Mouse (Mus musculus) heart, embryonic 10.5 days (tissue): ENCODE results near the gene Atp6v0c. TPM values are rescaled to one million over a fixed set of nuclear protein-coding genes. Genes with fewer than 3 reads are reported as not detected.

Experiments
- DNase-seq: peaks from one replicate; pipeline ENCODE4 v3.0.0-alpha.2; 2017; ENCODE audit warnings: low spot score
- H3K27ac ChIP-seq: fragments of 300-500 bp; sonication (generic); 2 replicates; pipeline ENCODE4 v1.5.1; 2016; ENCODE audit warnings: mild to moderate bottlenecking
- H3K27me3 ChIP-seq: fragments of 300-500 bp; sonication (generic); 2 replicates; pipeline ENCODE4 v1.6.1; 2016; ENCODE audit warnings: mild to moderate bottlenecking; ENCODE audit not compliant: poor library complexity, insufficient read depth, severe bottlenecking
- H3K36me3 ChIP-seq: fragments of 300-500 bp; sonication (generic); 2 replicates; pipeline ENCODE4 v1.6.1; 2016; ENCODE audit warnings: mild to moderate bottlenecking, moderate library complexity
- H3K4me1 ChIP-seq: fragments of 300-500 bp; sonication (generic); 2 replicates; pipeline ENCODE4 v1.6.1; 2016; ENCODE audit warnings: mild to moderate bottlenecking
- H3K4me3 ChIP-seq: fragments of 300-500 bp; sonication (generic); 2 replicates; pipeline ENCODE4 v1.5.1; 2016; ENCODE audit warnings: mild to moderate bottlenecking, moderate library complexity
- H3K9me3 ChIP-seq: fragments of 300-500 bp; sonication (generic); 2 replicates; pipeline ENCODE4 v1.6.1; 2016; ENCODE audit warnings: mild to moderate bottlenecking, moderate library complexity
- WGBS: fragments of 180-500 bp; shearing (Covaris S2); methylation state at CpG from one replicate; pipeline ENCODE4 v1.1.7; 2016; 5-methylcytosine and 5-hydroxymethylcytosine counted together
- polyA plus RNA-seq: library from polyadenylated mRNA; unstranded; fragments of >200 nt; fragmentation: Nextera tagmentation; extraction: Ambion mirVana; gene quantifications from 2 replicates; pipeline ENCODE4 v1.2.1, GENCODE M21; 2016

Atp6v0c gene
- polyA plus RNA-seq, 1 experiment from 2014 or later: 538 TPM

- Histone ChIP-seq H3K27ac (peak within 1 kb of the TSS; percentile 93), H3K4me3 (peak within 1 kb of the TSS; percentile 82), H3K27me3 (no peaks in the 10 kb centered on the region), H3K9me3 (no peaks in the 10 kb centered on the region), H3K36me3 (peaks cover 32% of the 10 kb centered on the region), H3K4me1 (peaks cover 35% of the 10 kb centered on the region)
- DNase-seq: peak; percentile 98
- WGBS: under 1% methylated on average over 47 of the region's 47 CpGs
These were observed 6.1 kb downstream of the Atp6v0c start, which contains the start of gene Amdhd2 for GRCm38 (mm10) chr17:24163176-24163962. Gene Amdhd2 (minus strand): TSS chr17:24163766.

GRCm38 (mm10) chr17:24162584-24163175, 6.8 kb downstream of the Atp6v0c start:
- 16% methylated on average over 17 of the region's 17 CpGs for WGBS
- Histone ChIP-seq H3K4me1 (peaks cover 28% of the 10 kb centered on the region), H3K9me3 (no peaks in the 10 kb centered on the region), H3K27me3 (no peaks in the 10 kb centered on the region), H3K36me3 (peaks cover 34% of the 10 kb centered on the region), H3K27ac (peak overlapping the region; percentile 93), H3K4me3 (peak overlapping the region; percentile 82)
- no peak for DNase-seq

GRCm38 (mm10) chr17:24161466-24161865, 8.0 kb downstream of the Atp6v0c start:
- Histone ChIP-seq H3K36me3 (peaks cover 35% of the 10 kb centered on the region), H3K9me3 (no peaks in the 10 kb centered on the region), H3K27ac (no peak overlapping the region), H3K27me3 (no peaks in the 10 kb centered on the region), H3K4me1 (peaks cover 26% of the 10 kb centered on the region), H3K4me3 (no peak overlapping the region)
- WGBS: 76% methylated on average over 5 of the region's 5 CpGs
- DNase-seq: no peak

GRCm38 (mm10) chr17:24157526-24157925, 12.0 kb downstream of the Atp6v0c start:
- Histone ChIP-seq H3K4me3 (no peak overlapping the region), H3K27ac (no peak overlapping the region), H3K36me3 (peaks cover 38% of the 10 kb centered on the region), H3K27me3 (no peaks in the 10 kb centered on the region), H3K4me1 (peaks cover 7% of the 10 kb centered on the region), H3K9me3 (no peaks in the 10 kb centered on the region)
- no peak for DNase-seq
- 90% methylated on average over 4 of the region's 4 CpGs for WGBS

- Histone ChIP-seq H3K27ac (no peak overlapping the region), H3K9me3 (no peaks in the 10 kb centered on the region), H3K27me3 (no peaks in the 10 kb centered on the region), H3K36me3 (peaks cover 38% of the 10 kb centered on the region), H3K4me3 (no peak overlapping the region), H3K4me1 (peaks cover 9% of the 10 kb centered on the region; the same call in 1 of the 2 replicates)
- 92% methylated on average over 6 of the region's 6 CpGs for WGBS
- no peak for DNase-seq
These were observed 12.4 kb downstream of the Atp6v0c start for GRCm38 (mm10) chr17:24157121-24157520.

GRCm38 (mm10) chr17:24156394-24156793, 13.1 kb downstream of the Atp6v0c start:
- DNase-seq: no peak
- 85% methylated on average over 3 of the region's 3 CpGs for WGBS
- Histone ChIP-seq H3K4me3 (no peak overlapping the region), H3K36me3 (peaks cover 38% of the 10 kb centered on the region), H3K9me3 (no peaks in the 10 kb centered on the region), H3K4me1 (peaks cover 12% of the 10 kb centered on the region; the same call in 1 of the 2 replicates), H3K27ac (no peak overlapping the region), H3K27me3 (no peaks in the 10 kb centered on the region)

GRCm38 (mm10) chr17:24155742-24156141, 13.8 kb downstream of the Atp6v0c start:
- Histone ChIP-seq H3K4me3 (no peak overlapping the region), H3K27me3 (no peaks in the 10 kb centered on the region), H3K4me1 (peaks cover 10% of the 10 kb centered on the region; the same call in 1 of the 2 replicates), H3K9me3 (no peaks in the 10 kb centered on the region), H3K36me3 (peaks cover 38% of the 10 kb centered on the region), H3K27ac (no peak overlapping the region)
- DNase-seq: no peak
- WGBS: 85% methylated on average over 9 of the region's 9 CpGs

- WGBS: 67% methylated on average over 3 of the region's 3 CpGs
- H3K36me3 ChIP-seq: peaks cover 38% of the 10 kb centered on the region
- H3K4me3 ChIP-seq: no peak overlapping the region
- no peak overlapping the region for H3K27ac ChIP-seq
- peaks cover 10% of the 10 kb centered on the region; the same call in 1 of the 2 replicates for H3K4me1 ChIP-seq
- no peak for DNase-seq
- H3K27me3 ChIP-seq: no peaks in the 10 kb centered on the region
- no peaks in the 10 kb centered on the region for H3K9me3 ChIP-seq
These were observed 15.0 kb downstream of the Atp6v0c start for GRCm38 (mm10) chr17:24154463-24154862.

- Histone ChIP-seq H3K36me3 (peaks cover 24% of the 10 kb centered on the region; the same call in 1 of the 2 replicates), H3K4me1 (peaks cover 10% of the 10 kb centered on the region; the same call in 1 of the 2 replicates), H3K4me3 (peak overlapping the region; percentile 62), H3K27me3 (no peaks in the 10 kb centered on the region), H3K9me3 (no peaks in the 10 kb centered on the region), H3K27ac (peak overlapping the region; percentile 52; the same call in 1 of the 2 replicates)
- peak; percentile 95 for DNase-seq
- WGBS: 2% methylated on average over 26 of the region's 26 CpGs
These were observed 17.5 kb downstream of the Atp6v0c start for GRCm38 (mm10) chr17:24151890-24152563.

- peaks cover 18% of the 10 kb centered on the region; the same call in 1 of the 2 replicates for H3K36me3 ChIP-seq
- H3K4me3 ChIP-seq: peak overlapping the region; percentile 62
- no peak overlapping the region for H3K27ac ChIP-seq
- no peak for DNase-seq
- H3K4me1 ChIP-seq: peaks cover 10% of the 10 kb centered on the region; the same call in 1 of the 2 replicates
- 16% methylated on average over 7 of the region's 7 CpGs for WGBS
- H3K9me3 ChIP-seq: no peaks in the 10 kb centered on the region
- no peaks in the 10 kb centered on the region for H3K27me3 ChIP-seq
These were observed 18.1 kb downstream of the Atp6v0c start for GRCm38 (mm10) chr17:24151382-24151781.

GRCm38 (mm10) chr17:24150824-24151223, 18.7 kb downstream of the Atp6v0c start, which contains the start of gene Pdpk1:
Gene Pdpk1 (minus strand): TSS chr17:24150924.
- Histone ChIP-seq H3K9me3 (no peaks in the 10 kb centered on the region), H3K27ac (peak within 1 kb of the TSS; percentile 52; the same call in 1 of the 2 replicates), H3K4me3 (peak within 1 kb of the TSS; percentile 62), H3K4me1 (peaks cover 10% of the 10 kb centered on the region; the same call in 1 of the 2 replicates), H3K36me3 (peaks cover 13% of the 10 kb centered on the region; the same call in 1 of the 2 replicates), H3K27me3 (no peaks in the 10 kb centered on the region)
- DNase-seq: no peak
- 82% methylated on average over 2 of the region's 2 CpGs for WGBS

GRCm38 (mm10) chr17:24149421-24149820, 20.1 kb downstream of the Atp6v0c start:
- Histone ChIP-seq H3K27ac (no peak overlapping the region), H3K36me3 (no peaks in the 10 kb centered on the region), H3K4me1 (peaks cover 10% of the 10 kb centered on the region; the same call in 1 of the 2 replicates), H3K27me3 (no peaks in the 10 kb centered on the region), H3K4me3 (no peak overlapping the region), H3K9me3 (no peaks in the 10 kb centered on the region)
- WGBS: 80% methylated on average over 7 of the region's 7 CpGs
- DNase-seq: no peak
